Mouse (Mus musculus) CH12.LX (cell line): Measurements from ENCODE around the gene Med17. TPM values are rescaled to one million over a fixed set of nuclear protein-coding genes. Genes with fewer than 3 reads are reported as not detected.

Experiments
- DNase-seq: peaks from one replicate; pipeline ENCODE4 v3.0.0-alpha.2; 2013; ENCODE audit errors: extremely low read depth
- H3K27ac ChIP-seq: 2 replicates; pipeline ENCODE4 v1.5.1; 2012; ENCODE audit warnings: low read depth, mild to moderate bottlenecking, control low read depth, moderate library complexity; ENCODE audit not compliant: insufficient read depth
- H3K27me3 ChIP-seq: replicated peaks from 2 replicates; pipeline ENCODE3; 2012; ENCODE audit warnings: inconsistent platforms
- H3K36me3 ChIP-seq, 2 experiments: replicated peaks in 1 of 2; 2 replicates each; pipeline versions ENCODE3 to v1.6.1; 2012; ENCODE audit warnings: inconsistent platforms in 1 of 2, low read length in 1 of 2, mild to moderate bottlenecking in 1 of 2, mixed read lengths in 1 of 2, moderate library complexity in 1 of 2; ENCODE audit not compliant: control insufficient read depth in 1 of 2, insufficient read depth in 1 of 2
- H3K4me1 ChIP-seq, 2 experiments: 2 replicates each; pipeline ENCODE4 v1.6.1; 2012; ENCODE audit warnings: inconsistent platforms in 1 of 2, moderate library complexity in 1 of 2; ENCODE audit not compliant: insufficient read depth in 2 of 2, control insufficient read depth in 1 of 2
- H3K4me2 ChIP-seq: 2 replicates; pipeline ENCODE4 v1.6.1; 2012; ENCODE audit warnings: low read depth, mild to moderate bottlenecking, control low read depth; ENCODE audit not compliant: poor library complexity, insufficient read depth, severe bottlenecking
- H3K4me3 ChIP-seq, 3 experiments: fragments of 150-350 bp in 1 of 3; sonication (generic) in 1 of 3; replicated peaks in 1 of 3; 2 replicates each; pipeline versions ENCODE3 to v1.5.1; 2011 to 2012; ENCODE audit warnings: low read depth in 2 of 3, low read length in 2 of 3, mild to moderate bottlenecking in 2 of 3, moderate library complexity in 2 of 3, control low read depth in 1 of 3, improper control_type of control experiment in 1 of 3, inconsistent platforms in 1 of 3, mixed read lengths in 1 of 3; ENCODE audit not compliant: poor library complexity in 1 of 3
- H3K79me2 ChIP-seq: replicated peaks from 2 replicates; pipeline ENCODE4 v1.6.1; 2012; ENCODE audit warnings: mild to moderate bottlenecking, moderate library complexity; ENCODE audit not compliant: control insufficient read depth, poor library complexity, insufficient read depth, severe bottlenecking; ENCODE audit errors: extremely low read depth
- H3K9ac ChIP-seq: 2 replicates; pipeline ENCODE4 v1.6.1; 2012; ENCODE audit warnings: low read depth, mild to moderate bottlenecking, control low read depth, moderate library complexity; ENCODE audit not compliant: insufficient read depth
- H3K9me3 ChIP-seq: replicated peaks from 2 replicates; pipeline ENCODE3; 2012; ENCODE audit warnings: low read length, inconsistent platforms, mixed read lengths
- BHLHE40 ChIP-seq: IDR thresholded peaks from 2 replicates; pipeline ENCODE4 v1.6.1; 2011; ENCODE audit warnings: mild to moderate bottlenecking, low read depth, low read length, improper control_type of control experiment
- CTCF ChIP-seq, 2 experiments: IDR thresholded peaks in 1 of 2; conservative IDR thresholded peaks in 1 of 2; 2 replicates each; pipeline ENCODE4 v1.5.1; 2011 to 2012; ENCODE audit warnings: low read depth in 2 of 2, low read length in 2 of 2, improper control_type of control experiment in 1 of 2, inconsistent platforms in 1 of 2, mild to moderate bottlenecking in 1 of 2, moderate library complexity in 1 of 2
- EP300 ChIP-seq: IDR thresholded peaks from 2 replicates; pipeline ENCODE4 v1.6.1; 2011; ENCODE audit warnings: low read length, improper control_type of control experiment
- GABPA ChIP-seq: IDR thresholded peaks from 2 replicates; pipeline ENCODE4 v1.6.1; 2012; ENCODE audit warnings: low read depth, low read length, improper control_type of control experiment, inconsistent platforms; ENCODE audit not compliant: insufficient replicate concordance
- IRF4 ChIP-seq: IDR thresholded peaks from 2 replicates; pipeline ENCODE4 v1.6.1; 2014; ENCODE audit warnings: low read depth, mild to moderate bottlenecking, inconsistent platforms, low read length, improper control_type of control experiment
- JUN ChIP-seq: IDR thresholded peaks from 2 replicates; pipeline ENCODE4 v1.6.1; 2011; ENCODE audit warnings: low read depth, mild to moderate bottlenecking, low read length, improper control_type of control experiment, moderate library complexity; ENCODE audit not compliant: insufficient read depth
- JUND ChIP-seq: conservative IDR thresholded peaks from 2 replicates; pipeline ENCODE4 v1.6.1; 2011; ENCODE audit warnings: low read depth, low read length, improper control_type of control experiment
- KAT2A ChIP-seq: IDR thresholded peaks from 2 replicates; pipeline ENCODE4 v1.6.1; 2012; ENCODE audit warnings: low read length, improper control_type of control experiment, inconsistent platforms; ENCODE audit not compliant: insufficient replicate concordance
- MAFK ChIP-seq: IDR thresholded peaks from 2 replicates; pipeline ENCODE4 v1.6.1; 2011; ENCODE audit warnings: low read length, improper control_type of control experiment; ENCODE audit not compliant: insufficient replicate concordance
- MAX ChIP-seq: IDR thresholded peaks from 2 replicates; pipeline ENCODE4 v1.6.1; 2011; ENCODE audit warnings: low read length, improper control_type of control experiment
- NELFE ChIP-seq: IDR thresholded peaks from 2 replicates; pipeline ENCODE4 v1.6.1; 2011; ENCODE audit warnings: low read depth, low read length, improper control_type of control experiment
- NRF1 ChIP-seq: IDR thresholded peaks from 2 replicates; pipeline ENCODE4 v1.6.1; 2014; ENCODE audit warnings: low read depth, mild to moderate bottlenecking, inconsistent platforms, low read length, improper control_type of control experiment, moderate library complexity
- POLR2A ChIP-seq: IDR thresholded peaks from 2 replicates; pipeline ENCODE4 v1.6.1; 2011; ENCODE audit warnings: low read depth, mild to moderate bottlenecking, improper control_type of control experiment, low read length
- POLR2AphosphoS2 ChIP-seq: IDR thresholded peaks from 2 replicates; pipeline ENCODE4 v1.6.1; 2011; ENCODE audit warnings: low read depth, low read length, improper control_type of control experiment
- RAD21 ChIP-seq: IDR thresholded peaks from 2 replicates; pipeline ENCODE4 v1.6.1; 2011; ENCODE audit warnings: low read depth, mild to moderate bottlenecking, low read length, improper control_type of control experiment, moderate library complexity
- SIN3A ChIP-seq: IDR thresholded peaks from 2 replicates; pipeline ENCODE4 v1.6.1; 2012; ENCODE audit warnings: low read length, improper control_type of control experiment, inconsistent platforms
- SMC3 ChIP-seq: IDR thresholded peaks from 2 replicates; pipeline ENCODE4 v1.6.1; 2011; ENCODE audit warnings: low read depth, low read length, improper control_type of control experiment
- TCF12 ChIP-seq: IDR thresholded peaks from 2 replicates; pipeline ENCODE4 v1.6.1; 2014; ENCODE audit warnings: low read depth, mild to moderate bottlenecking, inconsistent platforms, low read length, improper control_type of control experiment
- ZC3H11A ChIP-seq: IDR thresholded peaks from 2 replicates; pipeline ENCODE4 v1.6.1; 2012; ENCODE audit warnings: low read depth, mild to moderate bottlenecking, inconsistent platforms, low read length, improper control_type of control experiment
- ZKSCAN1 ChIP-seq: IDR thresholded peaks from 2 replicates; pipeline ENCODE4 v1.6.1; 2012; ENCODE audit warnings: low read depth, inconsistent platforms, low read length, improper control_type of control experiment, borderline replicate concordance
- ZNF384 ChIP-seq: IDR thresholded peaks from 2 replicates; pipeline ENCODE4 v1.6.1; 2012; ENCODE audit warnings: low read depth, low read length, improper control_type of control experiment, inconsistent platforms
- dilution Hi-C: fragments of 300-500 bp; cut with MboI; formaldehyde crosslinking; loops from 2 replicates; pipeline ENCODE4 v1.14.3; 2020; ENCODE audit warnings: low sequenced_read_pairs; ENCODE audit not compliant: extremely low pct_unique_long_range_greater_than_20kb, extremely low pct_ligation_motif_present
- in situ Hi-C: fragments of 300-500 bp; cut with MboI; formaldehyde crosslinking; loops from 3 replicates; pipeline ENCODE4 v1.14.3; 2019; ENCODE audit warnings: low sequenced_read_pairs, low pct_ligation_motif_present, low pct_unique_long_range_greater_than_20kb, mixed read lengths
- polyA plus RNA-seq: library from polyadenylated mRNA; unstranded; fragments of >175 nt; gene quantifications from 2 replicates; pipeline ENCODE4 v1.2.1, GENCODE M21; 2012; ENCODE audit warnings: low read depth; ENCODE audit not compliant: insufficient read length
- total RNA-seq, 2 experiments: library from RNA; depleted of rRNA; stranded (reverse); fragments of 300-350 nt in 1 of 2; fragments of >200 nt in 1 of 2; gene quantifications; 2 replicates each; pipeline ENCODE4 v1.2.3; 2012 to 2014

Gene Med17
- total and polyA plus RNA-seq, 3 experiments, result 39.7 to 59.8 (median 57.0) TPM

- peaks cover 21% of the 10 kb centered on the region for H3K79me2 ChIP-seq
- dilution Hi-C loops (no loop called here), in situ Hi-C loops (no loop called here)
- H3K4me1 ChIP-seq, result peaks cover 0 to 15% of the 10 kb centered on the region in 2 experiments; a peak in 2 of 4 replicates
- H3K9ac ChIP-seq, result no peak overlapping the region
- H3K9me3 ChIP-seq, result no peaks in the 10 kb centered on the region
- no peak overlapping the region for H3K27ac ChIP-seq
- TF ChIP-seq TCF12 (no peak), GABPA (no peak), KAT2A (no peak), JUN (no peak), IRF4 (no peak), MAFK (no peak), POLR2AphosphoS2 (no peak), NRF1 (no peak)
- DNase-seq, result no peak
- peaks cover 66 to 87% of the 10 kb centered on the region in 2 experiments for H3K36me3 ChIP-seq
- no peak overlapping the region for H3K4me3 ChIP-seq
- no peaks in the 10 kb centered on the region for H3K27me3 ChIP-seq
- H3K4me2 ChIP-seq, result no peak overlapping the region
Observed at GRCm38 (mm10) chr9:15273981-15274380, 5.8 kb downstream of the Med17 start.

- H3K27me3 ChIP-seq, result no peaks in the 10 kb centered on the region
- no peak overlapping the region for H3K4me3 ChIP-seq
- dilution Hi-C loops (no loop called here), in situ Hi-C loops (no loop called here)
- H3K27ac ChIP-seq, result no peak overlapping the region
- DNase-seq, result no peak
- no peaks in the 10 kb centered on the region for H3K4me1 ChIP-seq
- no peaks in the 10 kb centered on the region for H3K9me3 ChIP-seq
- no peaks in the 10 kb centered on the region for H3K79me2 ChIP-seq
- no peak for TF ChIP-seq ZKSCAN1
- no peak for TF ChIP-seq POLR2A
- TF ChIP-seq CTCF (conservative IDR thresholded peaks at IDR 0.05 in 1 of 2, IDR thresholded peaks at IDR 0.05 in 1 of 2; ENCODE audit: low read depth in 2 of 2, low read length in 2 of 2), result no peak
- TF ChIP-seq ZNF384, result no peak
- TF ChIP-seq POLR2AphosphoS2, result no peak
- no peak for TF ChIP-seq JUND
- TF ChIP-seq KAT2A, result no peak
- no peak for TF ChIP-seq SIN3A
- no peak for TF ChIP-seq NELFE
- TF ChIP-seq EP300, result no peak
- no peak for TF ChIP-seq MAX
- TF ChIP-seq ZC3H11A, result no peak
- no peak for TF ChIP-seq JUN
- no peak for TF ChIP-seq SMC3
- TF ChIP-seq NRF1, result no peak
- TF ChIP-seq BHLHE40, result no peak
- TF ChIP-seq RAD21, result no peak
- TF ChIP-seq, all 38 proteins: peak for 0
- Histone ChIP-seq H3K4me2 (no peak overlapping the region), H3K36me3 (peaks cover 67 to 83% of the 10 kb centered on the region in 2 experiments), H3K9ac (no peak overlapping the region)
Observed at GRCm38 (mm10) chr9:15263487-15263886, 16.2 kb downstream of the Med17 start.
